Mouse (Mus musculus): ENCODE measurements at regions not wholly inside any gene's neighbourhood (a gene's known extent, or its start where the extent isn't known, plus 50 kb on each side); places are given as distances from the start of the nearest gene placed in this dataset.

DNA sequence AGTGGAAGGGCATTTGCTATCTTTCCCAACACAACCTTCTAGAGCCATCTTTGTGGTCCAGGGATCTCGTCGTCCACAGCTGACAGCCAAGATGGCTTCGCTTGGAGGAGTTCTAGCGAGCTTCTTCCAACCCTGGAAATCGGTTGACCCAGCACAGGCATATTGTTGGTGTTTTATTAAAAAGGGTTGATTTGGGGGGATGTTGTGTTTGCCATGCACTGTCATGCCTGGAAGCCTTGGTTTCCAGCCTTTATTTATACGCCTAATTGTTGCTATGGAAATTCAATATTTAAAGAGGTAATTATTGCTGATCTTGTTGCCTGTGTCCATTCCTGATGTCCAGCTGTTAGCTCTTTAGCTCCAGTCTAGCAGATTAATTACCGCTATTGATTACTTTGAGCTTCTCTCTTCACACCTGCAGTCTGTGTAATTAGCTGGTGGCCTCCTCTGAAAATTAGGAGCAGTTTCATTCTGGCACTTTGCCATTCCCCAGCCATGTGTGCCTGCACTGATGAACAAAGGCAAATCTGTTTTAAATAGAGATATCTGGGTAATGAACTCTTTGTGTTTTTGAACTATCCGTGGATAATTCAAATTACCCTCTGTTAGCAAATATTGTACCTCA lies 275.4 kb downstream of the Rnf144b start:
- TF ChIP-seq CTCF (IDR thresholded peaks at IDR 0.05; ENCODE audit: low read depth): no peak
- TF ChIP-seq EP300 (optimal IDR thresholded peaks at IDR 0.05): no peak
